Mouse (Mus musculus): ENCODE results near the gene Elfn2. TPM values are rescaled to one million over a fixed set of nuclear protein-coding genes. Genes with fewer than 3 reads are reported as not detected.

Elfn2 gene
- polyA plus RNA-seq, 1 experiment from 2014 or later, result not detected

- Histone ChIP-seq H3K4me1 (no peaks in the 10 kb centered on the region), H3K9ac (no peak overlapping the region), H3K4me2 (no peak overlapping the region), H3K9me3 (replicated peaks) (no peaks in the 10 kb centered on the region), H3K36me3 (no peaks in the 10 kb centered on the region), H3K4me3 (no peak overlapping the region), H3K27ac (no peak overlapping the region), H3K27me3 (replicated peaks) (peaks cover 63% of the 10 kb centered on the region)
- 33% methylated on average over 3 of the region's 3 CpGs for WGBS (ENCODE audit: insufficient replicate concordance)
- no peak for ATAC-seq
Measured at GRCm38 (mm10) chr15:78699513-78699912, 19.1 kb downstream of the Elfn2 start.

GRCm38 (mm10) chr15:78698491-78699135, 20.0 kb downstream of the Elfn2 start:
- H3K4me3 ChIP-seq, result no peak overlapping the region
- H3K27me3 ChIP-seq (replicated peaks), result peaks cover 59% of the 10 kb centered on the region
- H3K4me2 ChIP-seq, result no peak overlapping the region
- WGBS (ENCODE audit: insufficient replicate concordance), result 61% methylated on average over 13 of the region's 13 CpGs
- H3K4me1 ChIP-seq, result no peaks in the 10 kb centered on the region
- no peak overlapping the region for H3K9ac ChIP-seq
- H3K27ac ChIP-seq, result no peak overlapping the region
- no peaks in the 10 kb centered on the region for H3K9me3 ChIP-seq (replicated peaks)
- no peak for ATAC-seq
- no peaks in the 10 kb centered on the region for H3K36me3 ChIP-seq

- Histone ChIP-seq H3K4me3 (no peak overlapping the region), H3K4me2 (no peak overlapping the region), H3K27ac (no peak overlapping the region), H3K9me3 (replicated peaks) (no peaks in the 10 kb centered on the region), H3K4me1 (no peaks in the 10 kb centered on the region), H3K27me3 (replicated peaks) (peaks cover 54% of the 10 kb centered on the region), H3K36me3 (no peaks in the 10 kb centered on the region), H3K9ac (no peak overlapping the region)
- WGBS (ENCODE audit: insufficient replicate concordance), result 53% methylated on average over 5 of the region's 5 CpGs
- ATAC-seq, result no peak
Measured at GRCm38 (mm10) chr15:78698084-78698483, 20.5 kb downstream of the Elfn2 start.

GRCm38 (mm10) chr15:78695745-78696144, 22.8 kb downstream of the Elfn2 start:
- no peaks in the 10 kb centered on the region for H3K9me3 ChIP-seq (replicated peaks)
- H3K4me3 ChIP-seq, result no peak overlapping the region
- H3K27me3 ChIP-seq (replicated peaks), result peaks cover 46% of the 10 kb centered on the region
- no peak overlapping the region for H3K4me2 ChIP-seq
- WGBS (ENCODE audit: insufficient replicate concordance), result 16% methylated on average over 5 of the region's 5 CpGs
- H3K27ac ChIP-seq, result no peak overlapping the region
- no peak for ATAC-seq
- H3K36me3 ChIP-seq, result no peaks in the 10 kb centered on the region
- H3K9ac ChIP-seq, result no peak overlapping the region
- H3K4me1 ChIP-seq, result no peaks in the 10 kb centered on the region

- no peak overlapping the region for H3K4me3 ChIP-seq
- no peak overlapping the region for H3K9ac ChIP-seq
- H3K4me1 ChIP-seq, result no peaks in the 10 kb centered on the region
- H3K36me3 ChIP-seq, result no peaks in the 10 kb centered on the region
- H3K9me3 ChIP-seq (replicated peaks), result no peaks in the 10 kb centered on the region
- ATAC-seq, result no peak
- no peak overlapping the region for H3K27ac ChIP-seq
- H3K4me2 ChIP-seq, result no peak overlapping the region
- 47% methylated on average over 8 of the region's 8 CpGs for WGBS (ENCODE audit: insufficient replicate concordance)
- peaks cover 30% of the 10 kb centered on the region for H3K27me3 ChIP-seq (replicated peaks)
Measured at GRCm38 (mm10) chr15:78692505-78692904, 26.1 kb downstream of the Elfn2 start.

- no peak overlapping the region for H3K27ac ChIP-seq
- 57% methylated on average over 2 of the region's 2 CpGs for WGBS (ENCODE audit: insufficient replicate concordance)
- H3K36me3 ChIP-seq, result no peaks in the 10 kb centered on the region
- no peak overlapping the region for H3K4me3 ChIP-seq
- H3K9ac ChIP-seq, result no peak overlapping the region
- H3K27me3 ChIP-seq (replicated peaks), result peaks cover 28% of the 10 kb centered on the region
- no peaks in the 10 kb centered on the region for H3K4me1 ChIP-seq
- no peaks in the 10 kb centered on the region for H3K9me3 ChIP-seq (replicated peaks)
- no peak overlapping the region for H3K4me2 ChIP-seq
- no peak for ATAC-seq
Measured at GRCm38 (mm10) chr15:78690716-78691115, 27.9 kb downstream of the Elfn2 start.

GRCm38 (mm10) chr15:78686910-78687309, 31.7 kb downstream of the Elfn2 start:
- H3K27ac ChIP-seq, result no peak overlapping the region
- ATAC-seq, result no peak

GRCm38 (mm10) chr15:78684111-78684510, 34.5 kb downstream of the Elfn2 start:
- H3K9ac ChIP-seq, result no peak overlapping the region
- H3K4me2 ChIP-seq, result no peak overlapping the region
- no peak for ATAC-seq
- H3K36me3 ChIP-seq, result no peaks in the 10 kb centered on the region
- H3K4me3 ChIP-seq, result no peak overlapping the region
- no peak overlapping the region for H3K27ac ChIP-seq
- H3K27me3 ChIP-seq (replicated peaks), result peaks cover 59% of the 10 kb centered on the region
- no peaks in the 10 kb centered on the region for H3K4me1 ChIP-seq
- 8% methylated on average over 9 of the region's 9 CpGs for WGBS (ENCODE audit: insufficient replicate concordance)
- H3K9me3 ChIP-seq (replicated peaks), result no peaks in the 10 kb centered on the region

More at GRCm38 (mm10) chr15:78686910-78687309, 31.7 kb downstream of the Elfn2 start:
- WGBS (ENCODE audit: insufficient replicate concordance), result 70% methylated on average over 7 of the region's 7 CpGs
- no peaks in the 10 kb centered on the region for H3K9me3 ChIP-seq (replicated peaks)
- no peak overlapping the region for H3K9ac ChIP-seq
- no peak overlapping the region for H3K4me2 ChIP-seq
- H3K36me3 ChIP-seq, result no peaks in the 10 kb centered on the region
- H3K27me3 ChIP-seq (replicated peaks), result peaks cover 55% of the 10 kb centered on the region
- no peaks in the 10 kb centered on the region for H3K4me1 ChIP-seq
- H3K4me3 ChIP-seq, result no peak overlapping the region

GRCm38 (mm10) chr15:78683474-78683873, 35.1 kb downstream of the Elfn2 start:
- Histone ChIP-seq H3K36me3 (no peaks in the 10 kb centered on the region), H3K4me2 (no peak overlapping the region), H3K9me3 (replicated peaks) (no peaks in the 10 kb centered on the region), H3K4me1 (no peaks in the 10 kb centered on the region), H3K27me3 (replicated peaks) (peaks cover 57% of the 10 kb centered on the region), H3K4me3 (no peak overlapping the region), H3K9ac (no peak overlapping the region), H3K27ac (no peak overlapping the region)
- no peak for ATAC-seq
- 21% methylated on average over 8 of the region's 8 CpGs for WGBS (ENCODE audit: insufficient replicate concordance)

- Histone ChIP-seq H3K4me1 (no peaks in the 10 kb centered on the region), H3K27ac (no peak overlapping the region), H3K4me2 (no peak overlapping the region), H3K4me3 (no peak overlapping the region), H3K9ac (no peak overlapping the region), H3K27me3 (replicated peaks) (peaks cover 55% of the 10 kb centered on the region), H3K9me3 (replicated peaks) (no peaks in the 10 kb centered on the region), H3K36me3 (no peaks in the 10 kb centered on the region)
- ATAC-seq, result no peak
- 62% methylated on average over 8 of the region's 8 CpGs for WGBS (ENCODE audit: insufficient replicate concordance)
Measured at GRCm38 (mm10) chr15:78681781-78682180, 36.8 kb downstream of the Elfn2 start.

GRCm38 (mm10) chr15:78681301-78681700, 37.3 kb downstream of the Elfn2 start:
- WGBS (ENCODE audit: insufficient replicate concordance), result 74% methylated on average over 8 of the region's 8 CpGs
- no peak overlapping the region for H3K9ac ChIP-seq
- H3K4me3 ChIP-seq, result no peak overlapping the region
- ATAC-seq, result no peak
- no peak overlapping the region for H3K27ac ChIP-seq
- H3K9me3 ChIP-seq (replicated peaks), result no peaks in the 10 kb centered on the region
- H3K27me3 ChIP-seq (replicated peaks), result peaks cover 59% of the 10 kb centered on the region
- no peak overlapping the region for H3K4me2 ChIP-seq
- H3K4me1 ChIP-seq, result no peaks in the 10 kb centered on the region
- no peaks in the 10 kb centered on the region for H3K36me3 ChIP-seq

- H3K4me3 ChIP-seq, result no peak overlapping the region
- no peak for ATAC-seq
- H3K36me3 ChIP-seq, result no peaks in the 10 kb centered on the region
- no peak overlapping the region for H3K4me2 ChIP-seq
- H3K9me3 ChIP-seq (replicated peaks), result no peaks in the 10 kb centered on the region
- H3K27me3 ChIP-seq (replicated peaks), result peaks cover 59% of the 10 kb centered on the region
- no peaks in the 10 kb centered on the region for H3K4me1 ChIP-seq
- WGBS (ENCODE audit: insufficient replicate concordance), result 75% methylated on average over 22 of the region's 22 CpGs
- no peak overlapping the region for H3K9ac ChIP-seq
- H3K27ac ChIP-seq, result no peak overlapping the region
Measured at GRCm38 (mm10) chr15:78680291-78680690, 38.3 kb downstream of the Elfn2 start.

- Histone ChIP-seq H3K9ac (no peak overlapping the region), H3K27me3 (replicated peaks) (peaks cover 59% of the 10 kb centered on the region), H3K9me3 (replicated peaks) (no peaks in the 10 kb centered on the region), H3K4me2 (no peak overlapping the region), H3K27ac (no peak overlapping the region), H3K4me3 (no peak overlapping the region), H3K4me1 (no peaks in the 10 kb centered on the region), H3K36me3 (no peaks in the 10 kb centered on the region)
- ATAC-seq, result no peak
- 48% methylated on average over 5 of the region's 5 CpGs for WGBS (ENCODE audit: insufficient replicate concordance)
Measured at GRCm38 (mm10) chr15:78677708-78678107, 40.9 kb downstream of the Elfn2 start.
